Mouse (Mus musculus) ES-CJ7 (cell line): ENCODE data around the gene Ints13.

Experiments
- DNase-seq: peaks from one replicate; pipeline ENCODE4 v3.0.0; 2011; ENCODE audit warnings: low read depth, low spot score

Gene Ints13

DNA sequence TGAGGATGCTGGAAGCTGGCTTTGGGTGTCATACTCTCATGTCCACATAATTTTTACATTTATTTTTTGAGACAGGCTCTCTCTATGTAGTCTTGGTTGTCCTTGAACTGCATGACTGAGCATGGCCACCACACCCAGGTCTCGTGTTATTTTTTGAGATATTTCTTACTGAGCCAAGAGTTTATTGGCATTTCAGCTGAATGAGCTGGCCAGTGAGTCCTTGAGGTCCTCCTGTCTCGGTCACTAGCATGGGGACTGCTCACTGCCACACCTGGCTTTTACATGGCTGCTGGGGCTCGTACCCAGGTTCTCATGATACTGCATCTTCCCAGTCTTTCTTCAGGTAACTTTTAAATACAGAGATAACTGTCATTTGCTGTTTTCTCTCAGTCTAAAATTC is 37.2 kb downstream of the Ints13 start:
- DNase-seq, result no peak

DNA sequence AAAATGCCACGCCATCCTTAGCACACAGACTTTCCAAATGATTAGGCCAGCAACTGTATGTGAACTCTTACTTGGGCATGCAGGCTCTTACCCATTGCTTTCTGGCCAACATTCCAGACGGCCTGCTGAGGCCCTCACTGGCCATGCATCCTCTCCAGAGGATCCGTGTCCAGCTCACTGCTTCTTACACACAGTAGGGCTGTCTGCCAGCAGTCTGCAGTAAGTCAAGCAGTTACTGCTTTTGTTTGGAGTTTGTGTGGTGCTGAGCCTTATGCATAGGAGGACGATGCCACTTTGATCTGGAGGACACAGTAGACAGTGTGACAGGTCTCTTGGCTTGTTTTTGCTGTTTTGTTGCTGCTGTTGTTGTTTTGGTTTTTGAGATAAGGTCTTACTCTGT is 39.0 kb downstream of the Ints13 start:
- DNase-seq, result no peak

DNA sequence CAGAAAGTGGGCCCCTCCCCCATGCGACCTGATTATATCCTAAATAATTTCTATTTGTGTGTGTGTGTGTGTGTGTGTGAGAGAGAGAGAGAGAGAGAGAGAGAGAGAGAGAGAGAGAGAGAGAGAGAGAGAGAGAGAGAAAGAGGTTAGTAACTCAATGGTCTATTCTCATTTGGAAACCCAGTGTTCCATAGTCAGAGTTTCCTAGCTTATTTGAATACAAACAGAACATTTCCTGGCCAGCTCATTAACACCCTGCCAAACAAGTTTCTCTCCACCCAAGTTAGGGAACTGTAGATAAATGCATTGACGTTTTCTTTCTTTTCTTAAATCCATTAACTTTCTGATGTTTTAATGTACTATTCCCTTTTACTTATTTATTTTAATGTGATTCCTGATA is 39.6 kb downstream of the Ints13 start:
- DNase-seq, result no peak

DNA sequence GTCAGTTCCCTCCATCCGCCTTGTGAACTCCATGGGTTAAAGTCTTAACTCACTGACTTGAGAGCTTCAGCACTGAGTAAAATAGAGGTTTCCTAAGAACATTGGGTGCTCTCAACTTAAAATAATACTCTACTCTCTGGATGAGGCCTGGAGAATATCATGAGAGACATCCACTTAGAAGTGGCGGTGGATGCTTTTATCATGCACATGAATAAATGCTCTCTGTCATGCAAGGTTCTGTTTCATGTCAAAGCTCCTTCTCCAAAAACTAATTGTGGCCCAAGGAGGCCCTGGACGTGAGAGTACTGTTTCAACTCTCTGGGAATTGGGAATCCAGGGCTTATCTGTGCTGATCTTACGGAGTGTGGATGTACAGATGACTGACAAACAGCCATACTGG is 40.5 kb downstream of the Ints13 start:
- DNase-seq, result no peak

DNA sequence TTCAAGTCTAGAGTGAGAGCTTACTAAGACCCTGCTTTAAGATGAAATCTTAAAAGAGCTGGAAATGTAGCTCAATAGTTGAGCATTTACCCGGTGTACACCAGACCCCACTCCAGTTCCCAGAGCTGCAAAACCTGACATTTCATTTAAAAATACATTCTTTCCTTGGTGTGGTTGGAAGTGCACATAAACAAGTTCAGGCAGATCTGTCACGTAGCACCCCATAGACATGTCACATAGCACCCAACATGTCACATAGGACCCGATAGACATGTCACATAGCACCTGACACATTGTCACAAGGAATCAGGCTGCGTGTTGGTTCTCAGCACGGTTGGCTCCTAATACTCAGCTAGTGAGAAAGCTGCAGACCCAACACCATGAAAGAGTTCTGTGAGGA is 42.1 kb downstream of the Ints13 start:
- no peak for DNase-seq

DNA sequence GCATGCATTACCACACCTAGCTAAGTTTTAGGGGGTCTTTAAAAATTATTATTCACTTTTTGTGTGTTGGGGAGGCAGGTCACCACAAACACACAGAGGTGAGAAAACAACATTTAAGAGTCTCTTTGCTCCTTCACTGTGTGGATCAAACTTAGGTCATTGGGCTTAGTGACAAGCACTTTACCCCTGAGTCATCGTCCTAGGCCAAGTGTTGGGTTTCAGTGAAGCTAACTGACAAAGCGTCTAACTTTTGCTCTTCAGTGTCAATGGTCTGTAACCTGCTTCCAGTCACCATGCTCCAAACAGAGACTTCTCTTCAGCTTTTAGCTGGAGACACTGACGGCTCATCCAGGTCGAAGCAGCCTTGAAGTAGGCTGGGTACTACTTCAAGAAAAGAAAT is 44.5 kb downstream of the Ints13 start:
- DNase-seq, result no peak

DNA sequence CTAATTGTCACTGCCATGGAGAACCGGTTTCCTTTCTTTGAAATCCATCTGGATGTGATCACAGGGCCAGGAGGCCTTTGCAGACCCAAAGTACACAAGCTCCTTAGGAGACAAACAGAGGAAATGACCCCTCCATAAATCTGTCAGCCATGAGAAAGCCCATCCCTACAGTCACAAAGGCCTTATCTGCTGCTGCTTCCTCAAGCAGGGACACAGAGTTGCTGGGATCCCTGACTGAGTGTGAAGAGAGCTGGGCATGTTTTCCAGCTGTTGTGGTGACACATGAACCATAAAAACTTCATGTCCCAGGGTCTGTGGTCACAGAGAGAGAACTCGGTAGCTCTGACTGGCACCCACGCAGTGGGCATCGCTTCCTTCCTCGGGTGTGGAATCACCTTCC is 46.9 kb downstream of the Ints13 start:
- no peak for DNase-seq

DNA sequence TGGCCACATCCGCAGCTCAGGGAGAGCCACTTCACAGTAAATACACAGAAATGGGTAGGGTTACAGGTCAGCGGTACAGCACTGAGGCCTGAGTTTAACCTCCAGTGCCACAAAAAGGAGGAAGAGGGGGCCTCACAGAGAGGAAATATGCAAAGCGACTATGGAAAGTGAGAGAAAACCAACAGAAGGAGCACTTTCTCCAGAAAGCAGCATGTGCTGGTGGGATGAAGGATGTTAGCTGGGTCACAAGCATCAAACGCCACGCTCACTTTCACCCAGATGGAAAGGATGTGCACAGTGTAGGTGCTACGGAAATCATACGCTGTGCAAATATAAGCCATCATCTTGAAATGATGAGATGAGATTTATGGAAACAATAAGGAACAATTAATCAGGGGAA is 47.3 kb downstream of the Ints13 start:
- no peak for DNase-seq

DNA sequence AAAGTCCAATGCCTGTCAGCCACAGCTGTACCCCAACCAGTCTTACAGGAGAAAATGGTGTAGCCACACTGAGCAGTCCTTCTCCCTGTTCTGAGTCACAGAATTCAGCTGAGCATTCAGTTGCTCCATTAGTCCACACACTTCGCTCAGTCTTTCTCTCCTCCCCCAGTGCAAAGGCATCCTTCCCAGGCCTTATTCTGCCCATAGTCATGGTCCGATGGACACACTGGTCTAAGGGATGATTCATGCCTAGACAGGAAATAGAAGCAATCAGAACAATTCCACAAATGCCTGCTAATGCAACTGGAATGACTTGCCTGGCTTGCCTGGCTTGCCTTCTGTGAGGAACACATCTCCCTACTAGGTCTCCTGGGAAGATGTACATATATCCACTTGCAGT is 50.1 kb downstream of the Ints13 start:
- no peak for DNase-seq

DNA sequence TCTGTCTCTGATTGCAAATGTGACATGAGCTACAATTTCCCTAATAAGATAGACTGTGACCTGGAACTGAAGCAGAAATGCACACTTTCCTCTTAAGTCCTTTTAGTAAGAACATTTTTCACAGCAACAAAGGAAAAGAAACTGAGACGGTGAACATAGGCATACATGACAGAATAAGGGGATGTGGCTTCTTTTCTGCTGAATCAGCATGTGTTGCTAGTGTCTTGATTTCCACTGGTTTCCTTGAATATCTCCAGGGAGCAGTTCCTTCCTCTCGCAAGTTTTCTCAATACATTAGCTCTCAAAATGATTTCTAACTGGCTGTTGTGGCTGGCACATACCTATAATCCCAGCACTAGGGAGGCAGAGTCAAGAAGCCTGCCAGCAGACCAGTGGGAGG is 52.1 kb downstream of the Ints13 start:
- DNase-seq, result no peak

DNA sequence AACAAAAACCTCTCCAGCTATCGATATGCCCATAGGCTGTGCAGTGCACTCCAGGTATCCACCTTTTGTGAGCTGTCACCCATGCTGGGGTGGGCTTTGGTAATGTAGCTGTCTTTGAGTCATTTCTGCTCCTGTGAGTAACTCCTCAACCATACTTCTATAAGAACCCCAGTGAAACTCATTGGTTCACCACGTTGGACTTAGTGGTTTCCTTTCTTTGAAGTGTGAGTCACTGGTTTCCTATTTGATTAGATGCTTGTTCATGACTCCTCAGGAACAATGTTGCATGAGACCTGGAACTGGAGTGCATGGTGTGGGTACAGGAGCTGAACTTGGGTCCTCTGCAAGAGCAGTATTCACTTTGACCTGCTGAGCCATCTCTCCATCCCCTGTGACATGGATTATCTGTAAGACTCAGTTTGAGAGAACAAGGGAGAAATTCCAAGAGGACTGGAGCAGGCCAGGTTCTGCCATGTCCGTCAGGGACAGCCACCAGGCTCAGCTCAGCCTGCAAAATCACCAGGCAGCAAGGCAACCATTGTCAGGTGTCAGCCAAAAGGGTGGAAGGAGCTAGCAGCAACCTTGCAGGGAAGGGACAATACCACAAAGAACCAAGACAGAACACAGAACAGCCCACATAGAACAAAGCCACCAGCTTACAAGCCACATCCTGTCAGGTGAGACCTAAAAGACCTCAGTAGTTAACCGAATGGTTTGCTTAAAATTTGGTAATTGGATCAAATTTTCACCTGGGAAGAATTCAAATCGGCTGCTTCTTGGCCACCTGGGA is 56.0 kb downstream of the Ints13 start:
- no peak for DNase-seq

DNA sequence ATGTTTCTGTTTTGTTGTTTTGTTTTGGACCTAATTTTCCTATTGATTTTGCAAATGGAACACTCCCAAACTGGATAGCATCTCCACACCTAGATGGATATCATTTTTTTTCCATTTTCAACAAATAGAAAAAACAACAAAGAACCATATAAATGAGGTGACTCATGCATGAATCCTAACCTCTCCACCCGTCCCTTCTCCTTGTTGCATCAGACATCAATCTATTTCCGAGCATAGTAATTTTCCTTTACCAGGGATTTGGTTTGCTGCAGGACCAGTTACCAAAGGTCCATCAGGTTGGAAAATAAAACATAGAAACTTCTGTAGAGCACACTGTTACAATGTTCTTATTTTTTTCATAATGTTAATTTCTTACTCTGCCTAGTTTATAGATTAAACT is 58.6 kb downstream of the Ints13 start:
- DNase-seq, result no peak

DNA sequence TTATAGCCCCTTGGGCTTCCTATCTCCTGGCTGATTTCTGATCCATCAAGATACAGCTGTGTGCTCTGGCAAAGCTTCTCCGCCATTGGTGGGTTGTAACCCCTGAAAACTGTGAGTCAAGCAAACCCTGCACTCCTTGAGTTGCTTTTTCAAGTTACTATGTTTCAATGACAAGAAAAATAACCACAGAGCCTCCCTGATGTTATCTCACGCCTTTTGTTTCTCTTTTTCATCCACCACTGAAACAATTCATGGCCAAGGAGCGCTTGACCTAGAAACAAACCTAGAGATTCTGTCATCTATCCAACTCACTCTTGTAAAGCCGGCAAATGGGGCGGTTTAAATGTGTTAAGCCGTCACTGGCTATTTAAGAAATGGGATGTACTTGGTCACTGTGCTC is 61.7 kb downstream of the Ints13 start:
- no peak for DNase-seq

DNA sequence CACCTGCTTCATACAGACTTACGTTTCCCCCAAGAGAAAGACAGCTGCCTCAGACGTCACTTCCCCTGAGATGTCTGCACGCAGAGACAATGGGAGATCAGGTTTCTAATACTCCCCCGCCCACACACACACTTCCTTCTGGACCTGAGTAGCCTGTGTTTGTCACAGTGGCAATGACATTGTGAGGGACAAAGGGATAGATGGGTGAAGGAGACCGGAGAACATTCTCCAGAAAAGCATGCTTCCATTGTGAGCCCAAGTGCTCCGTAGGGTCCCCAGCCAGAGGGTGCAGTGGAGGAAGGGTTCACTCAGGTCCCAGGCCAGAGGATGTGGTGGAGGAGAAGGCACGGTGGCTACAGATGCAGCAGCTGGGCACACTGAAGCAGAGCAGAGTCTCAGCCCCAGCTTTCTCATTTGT is 63.1 kb downstream of the Ints13 start:
- no peak for DNase-seq

DNA sequence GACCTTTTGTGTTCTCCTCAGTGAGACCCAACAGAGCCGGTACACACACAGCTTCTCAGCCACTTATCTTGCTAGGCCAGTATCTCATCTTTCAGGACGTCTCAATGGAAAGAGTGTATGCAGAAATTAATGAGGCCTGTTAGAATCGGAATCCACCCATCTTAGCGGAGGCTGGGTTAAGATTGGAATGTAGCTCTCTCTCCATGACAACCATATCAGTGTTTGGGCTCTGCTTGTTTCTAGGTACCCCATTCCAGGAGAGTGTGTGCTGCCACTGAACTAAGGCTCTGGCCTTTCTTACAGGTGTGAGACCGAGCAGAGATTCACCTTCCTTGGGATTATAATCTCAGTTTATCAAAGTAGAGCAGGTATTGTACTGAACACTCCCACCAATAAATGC is 63.7 kb downstream of the Ints13 start:
- DNase-seq, result no peak

DNA sequence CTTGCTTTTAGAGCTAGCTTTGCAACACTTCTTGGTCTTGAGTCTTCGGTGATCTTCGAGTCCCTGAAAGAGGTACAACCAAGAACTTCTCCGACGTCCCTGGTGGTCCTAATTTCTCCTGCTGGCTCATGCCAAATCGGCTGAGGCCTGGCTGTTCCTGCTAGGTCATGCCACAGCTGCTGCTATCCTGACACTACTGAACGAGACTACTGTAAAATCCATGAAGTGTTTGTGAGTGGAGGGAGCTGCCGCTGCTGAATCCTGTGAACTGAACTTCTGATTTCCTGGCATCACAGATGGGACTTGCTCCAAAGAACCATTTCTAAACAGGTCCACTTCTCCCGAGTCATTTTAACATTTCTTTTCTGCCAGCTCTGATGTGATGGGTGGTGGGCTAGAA is 64.3 kb downstream of the Ints13 start:
- DNase-seq, result no peak

DNA sequence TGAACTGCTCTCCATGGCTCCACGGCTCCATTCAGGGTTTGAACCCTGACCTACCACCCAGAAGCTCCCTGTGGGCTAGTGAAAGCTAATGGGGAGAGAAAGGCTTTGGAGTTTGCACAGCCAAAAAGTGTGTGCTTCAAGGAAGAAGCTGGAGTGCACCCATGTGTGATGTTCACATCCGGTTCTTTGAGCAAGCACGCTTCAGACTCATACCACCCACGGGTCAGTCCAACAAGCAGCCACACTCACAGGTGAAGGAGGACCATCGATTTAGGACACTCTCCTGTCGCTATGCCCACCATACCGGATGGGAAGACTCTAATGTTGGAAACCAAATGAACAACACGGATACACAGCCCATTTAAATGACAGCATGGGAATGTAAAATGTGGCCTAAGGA is 66.1 kb downstream of the Ints13 start:
- no peak for DNase-seq

DNA sequence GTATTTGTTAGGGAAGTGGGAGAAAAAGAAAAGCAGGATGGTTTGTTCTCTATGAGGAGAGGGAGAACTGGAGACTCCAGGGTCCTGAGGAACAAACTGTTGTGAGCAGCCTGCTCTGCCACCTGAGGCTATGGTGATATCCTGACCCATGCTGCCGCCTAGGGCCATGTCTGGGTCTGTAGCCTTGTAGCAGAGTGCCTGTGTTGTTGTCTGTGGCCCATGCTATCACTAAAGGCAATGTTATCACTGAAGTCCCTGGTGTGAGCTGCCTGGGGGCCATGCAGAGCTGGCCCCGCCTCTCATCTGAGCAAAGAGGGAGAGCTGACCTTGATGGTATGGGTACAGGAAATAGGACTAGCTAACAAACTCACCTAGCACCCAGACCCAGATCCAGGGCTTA is 67.7 kb downstream of the Ints13 start:
- DNase-seq, result no peak

DNA sequence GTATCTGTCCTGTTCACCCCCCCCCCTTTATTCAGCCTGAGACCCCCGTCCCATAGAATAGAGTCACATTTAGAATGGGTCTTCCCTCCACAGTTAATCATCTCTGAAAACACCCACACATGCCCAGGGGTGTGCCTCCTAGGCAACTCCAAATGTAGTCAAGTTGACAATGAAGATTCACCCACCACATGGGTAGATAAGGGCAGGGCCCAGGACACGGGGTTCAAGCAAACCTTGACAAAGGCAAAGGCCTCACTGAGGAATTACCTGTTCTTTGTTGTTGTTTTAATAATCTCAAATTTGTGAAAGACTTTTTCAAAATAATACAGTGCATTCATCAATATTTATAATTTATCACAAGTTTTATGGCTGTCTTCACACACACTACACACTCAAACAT is 73.2 kb downstream of the Ints13 start:
- no peak for DNase-seq

DNA sequence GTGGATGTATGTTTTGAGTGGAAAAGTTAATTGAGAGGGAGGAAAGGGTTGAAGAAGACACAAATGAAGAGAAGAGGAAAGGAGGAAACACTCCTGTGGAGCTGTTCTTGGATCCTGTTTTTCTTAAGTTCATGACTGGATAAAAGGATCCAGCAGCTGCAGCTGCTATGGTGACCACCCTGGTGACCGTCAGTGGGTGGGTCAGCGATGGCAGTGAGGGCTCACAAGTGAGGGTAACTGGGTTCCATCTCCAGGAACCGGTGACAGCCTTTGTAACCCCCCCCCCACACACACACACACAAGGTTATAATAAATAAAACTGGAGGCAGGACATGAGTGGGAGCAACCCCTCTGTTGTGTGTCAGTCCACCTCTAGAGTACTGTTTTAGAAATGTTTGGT is 74.8 kb downstream of the Ints13 start:
- no peak for DNase-seq

DNA sequence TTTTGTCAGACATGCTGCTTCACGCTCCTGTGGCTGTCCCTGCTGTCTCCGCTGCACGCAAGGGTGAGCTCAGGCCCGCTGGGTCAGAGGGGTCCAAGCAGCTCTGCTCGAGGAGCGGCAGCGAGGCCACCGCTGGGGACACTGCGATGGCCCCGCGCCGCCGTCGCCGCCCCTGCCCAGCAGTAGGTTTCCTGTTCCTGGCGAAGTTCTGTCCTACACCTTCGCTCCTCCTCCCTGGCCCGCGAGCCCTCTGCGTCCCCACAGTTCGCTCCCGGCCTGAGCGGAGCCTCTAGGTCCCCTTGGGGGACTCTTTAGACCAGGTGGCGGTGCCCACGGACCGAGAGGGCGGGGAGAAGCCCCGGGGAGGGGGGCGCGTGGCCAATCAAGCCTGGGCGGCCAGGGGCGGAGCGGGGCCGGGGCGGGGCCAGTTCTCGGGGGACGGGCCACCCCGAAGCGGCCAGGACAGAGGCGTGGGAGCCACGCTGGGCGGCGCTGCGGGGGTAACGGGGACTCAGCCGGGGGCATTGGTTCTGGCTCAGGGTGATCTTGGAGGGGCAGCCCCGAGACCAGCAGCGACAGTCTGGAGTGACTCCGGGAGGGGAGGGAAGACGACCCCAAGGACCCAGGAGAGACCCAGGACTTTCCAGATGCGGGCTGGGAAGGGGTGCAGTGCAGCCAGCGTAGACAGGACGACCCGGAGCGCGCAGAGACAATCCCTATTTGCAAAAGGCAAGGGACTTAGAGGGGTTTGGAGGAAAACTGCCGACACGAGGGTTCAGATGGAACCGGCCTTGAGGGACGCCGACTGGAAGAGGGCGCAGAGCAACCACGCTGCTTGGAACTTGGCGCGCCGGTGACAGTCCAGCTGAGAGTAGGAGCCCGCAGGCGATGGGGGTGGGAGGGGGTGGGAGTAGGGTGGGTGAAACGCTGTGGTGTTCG is 75.5 kb downstream of the Ints13 start, which contains the start of gene Itpr2:
TSS of gene Itpr2 (minus strand) at position 358 of the 939 bp plus-strand sequence.
- peak; percentile 9 for DNase-seq

DNA sequence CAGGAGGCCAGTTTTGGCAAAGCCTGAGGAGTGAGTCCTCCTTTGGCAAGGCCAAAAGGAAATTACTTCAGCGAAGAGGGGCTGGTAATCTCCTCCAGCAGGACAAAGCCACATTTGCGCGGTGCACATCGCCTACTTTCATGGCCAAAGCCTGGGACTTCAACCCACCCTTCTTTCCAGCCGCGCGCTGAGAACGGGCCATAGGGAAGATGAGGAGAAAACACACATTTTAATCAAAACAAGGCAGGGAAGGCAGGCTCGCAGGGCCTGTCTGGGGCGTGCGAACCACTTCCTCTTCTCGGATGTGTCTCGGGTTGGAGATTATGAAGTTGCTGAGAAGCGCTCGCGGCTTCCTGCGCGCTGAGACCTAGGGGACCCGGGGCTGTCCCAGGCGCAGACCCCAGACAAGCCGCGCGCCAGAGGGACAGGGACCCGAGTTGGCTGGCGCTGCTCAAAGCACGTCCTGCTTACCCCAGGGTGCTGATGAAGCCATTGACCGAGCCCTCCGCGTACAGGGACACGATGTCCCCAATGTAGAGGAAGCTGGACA is 76.2 kb downstream of the Ints13 start:
- DNase-seq, result peak; percentile 10

DNA sequence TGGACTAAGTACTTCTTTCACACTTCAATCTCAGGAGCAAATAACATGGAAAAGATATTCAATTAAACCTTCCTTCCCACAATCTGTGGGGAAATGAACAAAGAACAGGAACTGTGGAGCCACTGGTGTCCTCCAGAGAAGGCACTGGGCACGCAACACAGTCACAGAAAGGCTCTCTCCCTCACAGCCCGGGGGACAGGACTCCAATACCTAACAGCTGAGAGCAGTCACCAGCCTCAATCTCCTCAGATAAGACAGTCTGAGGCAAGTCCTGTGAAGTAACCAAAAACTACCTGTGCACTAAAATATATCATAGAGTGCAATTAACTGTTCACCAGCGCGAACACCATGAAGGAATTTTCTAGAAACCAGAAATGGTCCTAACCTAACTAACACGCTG is 76.9 kb downstream of the Ints13 start:
- DNase-seq, result no peak
